ENCODE assay signal across 22 mouse cellular contexts in the genomic region with DNA sequence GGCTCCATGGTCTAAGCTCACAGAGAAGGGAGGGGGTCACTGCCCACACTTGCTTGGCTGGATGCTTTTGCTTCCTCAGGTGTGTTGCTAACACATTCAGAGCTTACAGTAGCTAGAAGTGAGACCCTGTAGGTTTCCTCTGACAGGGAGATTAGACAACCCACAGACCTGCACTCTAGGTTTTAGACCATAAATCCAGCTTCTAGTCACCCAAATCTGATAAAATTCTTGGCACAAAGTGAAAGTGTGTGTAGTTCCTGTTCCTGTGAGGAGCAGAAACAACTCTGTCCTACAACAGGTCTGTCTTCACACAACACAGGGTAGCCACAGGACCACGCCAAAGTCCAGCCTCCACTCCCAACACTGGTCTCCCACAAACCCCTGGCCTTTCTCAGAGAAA. TPM values are rescaled to one million over a fixed set of nuclear protein-coding genes. Genes with fewer than 3 reads are reported as not detected.
DNase-seq lines count a peak whose midpoint lies in the region; ATAC-seq lines count a peak whose summit lies in the region.
"Had no signal": no experiment of that assay in that cellular context is flagged by ENCODE, and none has a peak within 500 bp of the region (broad histone marks: within the 10 kb centered on the region; RNA-seq: fewer than 3 reads in every experiment).

No protein-coding gene starts in this region.

- no peak overlapping the region for H3K4me3 ChIP-seq in heart, embryonic 16.5 days (ENCODE audit: low read length)
- H3K4me3 ChIP-seq in heart, embryonic 11.5 days (ENCODE audit: low read depth, low read length), result no peak overlapping the region
- no peak overlapping the region for H3K4me3 ChIP-seq in liver, embryonic 13.5 days (replicated peaks)
- H3K4me3 ChIP-seq: forebrain, embryonic 15.5 days; limb, embryonic 10.5 days; myocyte; neural tube, embryonic 15.5 days had no signal

- H3K9me3 ChIP-seq in heart, embryonic 16.5 days (replicated peaks; ENCODE audit: control insufficient read depth, low read length), result no peaks in the 10 kb centered on the region
- no peaks in the 10 kb centered on the region for H3K9me3 ChIP-seq in heart, embryonic 11.5 days (replicated peaks; ENCODE audit: control insufficient read depth, low read length)
- H3K9me3 ChIP-seq in liver, embryonic 13.5 days (replicated peaks), result no peaks in the 10 kb centered on the region
- H3K9me3 ChIP-seq: forebrain, embryonic 15.5 days; limb, embryonic 10.5 days; neural tube, embryonic 15.5 days had no signal

- no peak overlapping the region for H3K4me2 ChIP-seq in heart, embryonic 16.5 days (ENCODE audit: low read depth, low read length)
- no peak overlapping the region for H3K4me2 ChIP-seq in heart, embryonic 11.5 days
- H3K4me2 ChIP-seq in liver, embryonic 13.5 days, result peak overlapping the region; percentile 39
- H3K4me2 ChIP-seq: forebrain, embryonic 15.5 days; hindbrain, embryonic 14.5 days; lung, embryonic 14.5 days; neural tube, embryonic 15.5 days had no signal

- 68% methylated on average over 1 of the region's 1 CpGs for WGBS in heart, embryonic 16.5 days
- WGBS in heart, embryonic 11.5 days (ENCODE audit: insufficient replicate concordance), result 68% methylated on average over 1 of the region's 1 CpGs
- 13% methylated on average over 1 of the region's 1 CpGs for WGBS in liver, embryonic 13.5 days (ENCODE audit: insufficient replicate concordance)

- DNase-seq in adipocyte (ENCODE audit: low spot score), result peak; percentile 20
- DNase-seq in liver, embryonic 13.5 days, result no peak
- DNase-seq in retina, postnatal 1 day, result no peak
- no peak for DNase-seq in left cerebral cortex, adult 9 months (ENCODE audit: low spot score in 2 of 2)
- DNase-seq in layer of hippocampus, postnatal 10 days (ENCODE audit: low spot score in 2 of 2), result no peak
- DNase-seq: adrenal gland, postnatal 10 days; cerebellum, adult 11 months; cerebellum, postnatal 25 days; kidney, adult 8-10 months; layer of hippocampus, postnatal 36 days; lung, postnatal 4 days; midbrain, embryonic 14.5 days; spleen, adult 18-20 months had no signal

- ATAC-seq in heart, embryonic 16.5 days (replicated peaks; ENCODE audit: extremely low read depth, insufficient read depth, low FRiP score), result no peak
- no peak for ATAC-seq in heart, embryonic 11.5 days (replicated peaks; ENCODE audit: insufficient number of reproducible peaks, low FRiP score, low TSS enrichment)
- no peak for ATAC-seq in liver, embryonic 13.5 days (ENCODE audit: low read depth)
- peak; percentile 13 for ATAC-seq in megakaryocyte-erythroid progenitor cell, adult 5-6 weeks (replicated peaks; ENCODE audit: low FRiP score, low TSS enrichment, poor library complexity, severe bottlenecking)
- ATAC-seq: forebrain, embryonic 15.5 days had no signal

- H3K36me3 ChIP-seq in heart, embryonic 16.5 days (ENCODE audit: control insufficient read depth, insufficient read depth), result no peaks in the 10 kb centered on the region
- no peaks in the 10 kb centered on the region for H3K36me3 ChIP-seq in heart, embryonic 11.5 days (ENCODE audit: control insufficient read depth, insufficient read depth, low read length)
- peaks cover 33% of the 10 kb centered on the region for H3K36me3 ChIP-seq in liver, embryonic 13.5 days
- H3K36me3 ChIP-seq: forebrain, embryonic 15.5 days; neural tube, embryonic 15.5 days had no signal

- no peaks in the 10 kb centered on the region for H3K27me3 ChIP-seq in heart, embryonic 16.5 days (ENCODE audit: control insufficient read depth, insufficient read depth, low read length)
- no peaks in the 10 kb centered on the region for H3K27me3 ChIP-seq in heart, embryonic 11.5 days (ENCODE audit: control insufficient read depth, insufficient read depth, low read length)
- no peaks in the 10 kb centered on the region for H3K27me3 ChIP-seq in liver, embryonic 13.5 days
- H3K27me3 ChIP-seq: forebrain, embryonic 15.5 days; neural tube, embryonic 15.5 days had no signal

- no peak overlapping the region for H3K27ac ChIP-seq in heart, embryonic 16.5 days (ENCODE audit: low read length)
- no peak overlapping the region for H3K27ac ChIP-seq in heart, embryonic 11.5 days (ENCODE audit: low read depth, low read length)
- peak overlapping the region; percentile 91 for H3K27ac ChIP-seq in liver, embryonic 13.5 days
- H3K27ac ChIP-seq: forebrain, embryonic 15.5 days; hindbrain, embryonic 14.5 days; limb, embryonic 10.5 days; neural tube, embryonic 15.5 days had no signal

- peaks cover 88% of the 10 kb centered on the region for H3K4me1 ChIP-seq in heart, embryonic 16.5 days (ENCODE audit: control insufficient read depth, insufficient read depth, low read length)
- peaks cover 83% of the 10 kb centered on the region for H3K4me1 ChIP-seq in heart, embryonic 11.5 days (ENCODE audit: control insufficient read depth, insufficient read depth, low read length)
- H3K4me1 ChIP-seq in liver, embryonic 13.5 days (replicated peaks), result peaks cover 100% of the 10 kb centered on the region
- H3K4me1 ChIP-seq: forebrain, embryonic 15.5 days had no signal

- 0 out of 2 replicates have a peak overlapping the region, but pooled peaks have one; percentile 35 for H3K9ac ChIP-seq in heart, embryonic 16.5 days (ENCODE audit: low read length)
- H3K9ac ChIP-seq in heart, embryonic 11.5 days (ENCODE audit: low read depth, low read length), result no peak overlapping the region
- H3K9ac ChIP-seq in liver, embryonic 13.5 days, result peak overlapping the region; percentile 68
- H3K9ac ChIP-seq: forebrain, embryonic 15.5 days; hindbrain, embryonic 14.5 days; lung, embryonic 14.5 days; neural tube, embryonic 15.5 days had no signal

RNA-seq across cellular contexts. Expression of a gene that starts 21.5 kb away (rescaled TPM):
- 36.6 and 38.6 TPM in 2 replicates for polyA plus RNA-seq in heart, embryonic 16.5 days (2015; fragmentation: Nextera tagmentation; extraction: Ambion mirVana)
- polyA plus RNA-seq in heart, embryonic 11.5 days (2014; fragmentation: Nextera tagmentation; extraction: Ambion mirVana), result 37.7 and 38.1 TPM in 2 replicates
- 30.6 and 36.0 TPM in 2 replicates for polyA plus RNA-seq in liver, embryonic 13.5 days (2015; fragmentation: Nextera tagmentation; extraction: Ambion mirVana)
- total RNA-seq in megakaryocyte-erythroid progenitor cell, adult 5-6 weeks (2014; fragmentation: Nextera tagmentation), result 117 and 138 TPM in 2 replicates
- 81.3 and 102 TPM in 2 replicates for total RNA-seq in megakaryocyte-erythroid progenitor cell, adult 5-6 weeks (2017)
- total RNA-seq in layer of hippocampus, postnatal 10 days (2021), result 10 to 100 TPM; 45.8 to 51.1 TPM
